Mouse (Mus musculus): ENCODE data around the gene Angel2. TPM values are rescaled to one million over a fixed set of nuclear protein-coding genes. Genes with fewer than 3 reads are reported as not detected.

Gene Angel2
- total RNA-seq, 2 experiments from 2014 or later = 10.5 to 12.9 TPM

GRCm38 (mm10) chr1:190978001-190978400 lies 53.1 kb downstream of the Angel2 start:
- no peak for ATAC-seq (replicated peaks; ENCODE audit: low FRiP score, poor library complexity, severe bottlenecking)

GRCm38 (mm10) chr1:190978511-190979073 lies 53.7 kb downstream of the Angel2 start:
- no peak for ATAC-seq (replicated peaks; ENCODE audit: low FRiP score, poor library complexity, severe bottlenecking)

GRCm38 (mm10) chr1:190979100-190979563 lies 54.2 kb downstream of the Angel2 start, which contains the start of gene Vash2:
Gene Vash2 (minus strand): TSS chr1:190979296.
- no peak for ATAC-seq (replicated peaks; ENCODE audit: low FRiP score, poor library complexity, severe bottlenecking)

- no peak for ATAC-seq (replicated peaks; ENCODE audit: low FRiP score, poor library complexity, severe bottlenecking)
These were observed 55.6 kb downstream of the Angel2 start for GRCm38 (mm10) chr1:190980470-190980869.

GRCm38 (mm10) chr1:190981412-190981811 lies 56.5 kb downstream of the Angel2 start:
- ATAC-seq (replicated peaks; ENCODE audit: low FRiP score, poor library complexity, severe bottlenecking) = no peak

DNA sequence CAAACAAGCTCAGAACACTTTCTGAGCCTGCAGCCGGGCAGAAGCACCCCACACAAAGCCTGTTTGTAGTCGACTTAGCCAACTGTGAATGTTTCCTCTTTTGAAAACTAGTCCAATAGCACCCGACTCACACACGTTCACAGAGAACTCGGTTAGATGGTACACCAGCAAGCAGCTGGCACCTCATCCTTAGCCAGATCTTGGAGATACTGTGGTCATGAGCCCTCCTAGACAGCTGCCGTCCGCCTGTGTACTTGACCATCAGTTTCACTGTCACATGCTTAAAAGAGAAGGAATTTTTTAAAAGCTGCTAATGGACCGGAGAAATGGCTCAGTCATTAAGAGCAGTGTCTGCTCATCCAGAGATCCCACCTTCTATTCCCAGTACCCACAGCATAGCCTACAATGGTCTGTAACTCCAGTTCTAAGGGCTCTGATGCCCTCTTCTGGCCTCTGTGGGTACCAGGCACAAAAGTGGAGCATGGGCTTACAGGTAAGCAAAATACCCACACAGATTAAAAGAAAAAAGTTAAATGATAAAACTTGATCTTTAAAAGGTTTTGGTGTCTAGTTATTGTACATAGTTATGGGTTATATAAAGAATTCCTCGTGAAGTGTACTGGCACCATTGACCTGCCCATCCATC lies 64.6 kb downstream of the Angel2 start:
- no peak for ATAC-seq (replicated peaks; ENCODE audit: low FRiP score, poor library complexity, severe bottlenecking)

- ATAC-seq (replicated peaks; ENCODE audit: low FRiP score, poor library complexity, severe bottlenecking) = no peak
These were observed 70.6 kb downstream of the Angel2 start for GRCm38 (mm10) chr1:190995548-190995947.

- ATAC-seq (replicated peaks; ENCODE audit: low FRiP score, poor library complexity, severe bottlenecking) = no peak
These were observed 71.5 kb downstream of the Angel2 start for GRCm38 (mm10) chr1:190996346-190996877.

Other genes with a start within 250 kb of the Angel2 start
- gene Rps6kc1, start 13.3 kb upstream of the Angel2 start, total RNA-seq (2015; ENCODE audit: low replicate concordance) = 1.7 and 3.6 TPM in 2 replicates
- 3.8 and 5.5 TPM in 2 replicates for gene Rps6kc1, start 13.3 kb upstream of the Angel2 start, total RNA-seq (2017; ENCODE audit: low replicate concordance)
- not detected in 2 replicates for gene Vash2, start 54.2 kb downstream of the Angel2 start, total RNA-seq (2015; ENCODE audit: low replicate concordance)
- gene Vash2, start 54.2 kb downstream of the Angel2 start, total RNA-seq (2017; ENCODE audit: low replicate concordance) = not detected in 2 replicates
- 5.8 and 7.1 TPM in 2 replicates for gene Flvcr1, start 101.0 kb downstream of the Angel2 start, total RNA-seq (2015; ENCODE audit: low replicate concordance)
- 3.6 and 6.7 TPM in 2 replicates for gene Flvcr1, start 101.0 kb downstream of the Angel2 start, total RNA-seq (2017; ENCODE audit: low replicate concordance)
- gene Spata45, start 111.5 kb downstream of the Angel2 start, total RNA-seq (2015; ENCODE audit: low replicate concordance) = not detected in 2 replicates
- not detected in 2 replicates for gene Spata45, start 111.5 kb downstream of the Angel2 start, total RNA-seq (2017; ENCODE audit: low replicate concordance)
- gene Tatdn3, start 137.8 kb downstream of the Angel2 start, total RNA-seq (2015; ENCODE audit: low replicate concordance) = 6.3 and 24.1 TPM in 2 replicates
- gene Tatdn3, start 137.8 kb downstream of the Angel2 start, total RNA-seq (2017; ENCODE audit: low replicate concordance) = 3.9 and 22.1 TPM in 2 replicates
- gene Nsl1, start 137.9 kb downstream of the Angel2 start, total RNA-seq (2015; ENCODE audit: low replicate concordance) = 13.3 and 33.1 TPM in 2 replicates
- 24.9 and 26.4 TPM in 2 replicates for gene Nsl1, start 137.9 kb downstream of the Angel2 start, total RNA-seq (2017; ENCODE audit: low replicate concordance)
- gene Batf3, start 172.7 kb downstream of the Angel2 start, total RNA-seq (2015; ENCODE audit: low replicate concordance) = 1.4 TPM in 1 of 2 replicates, not detected in the other
- not detected in 2 replicates for gene Batf3, start 172.7 kb downstream of the Angel2 start, total RNA-seq (2017; ENCODE audit: low replicate concordance)
- not detected in 2 replicates for gene Fam71a, start 239.7 kb downstream of the Angel2 start, total RNA-seq (2015; ENCODE audit: low replicate concordance)
- gene Fam71a, start 239.7 kb downstream of the Angel2 start, total RNA-seq (2017; ENCODE audit: low replicate concordance) = not detected in 2 replicates